In the genomic region with DNA sequence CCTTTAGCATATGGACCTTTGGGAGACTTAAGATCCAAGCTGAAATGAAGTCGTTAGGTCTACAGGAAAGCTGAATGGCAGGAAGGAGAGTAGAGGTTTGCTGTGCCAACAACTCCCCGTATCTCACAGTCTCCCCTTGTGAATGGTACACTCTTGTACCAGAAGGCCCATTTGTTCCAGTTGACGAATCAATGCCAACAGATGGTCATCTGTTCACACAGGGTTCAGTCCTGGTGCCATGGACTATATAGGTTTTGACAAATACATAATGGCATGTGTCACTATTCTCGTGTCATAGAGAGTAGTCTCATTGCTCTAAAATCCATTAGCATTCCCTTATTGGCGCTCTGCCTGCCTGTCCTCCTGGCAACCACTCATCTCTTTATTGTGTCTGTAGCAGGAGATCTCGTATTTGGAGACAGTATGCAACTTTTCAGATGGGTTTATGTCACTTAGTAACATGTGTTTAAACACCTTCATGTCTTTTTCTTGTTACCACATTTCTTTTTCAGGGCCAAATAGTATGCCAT, we compare ENCODE assay signal across 17 mouse cellular contexts. TPM values are rescaled to one million over a fixed set of nuclear protein-coding genes. Genes with fewer than 3 reads are reported as not detected.
"Had no signal": no experiment of that assay in that cellular context is flagged by ENCODE, and none has a peak within 500 bp of the region (broad histone marks: within the 10 kb centered on the region; RNA-seq: fewer than 3 reads in every experiment).

No protein-coding gene starts in this region.

- H3K36me3 ChIP-seq: limb, embryonic 10.5 days; liver, embryonic 15.5 days had no signal

- H3K4me2 ChIP-seq: liver, embryonic 11.5 days; liver, embryonic 15.5 days had no signal

- H3K27ac ChIP-seq: kidney, postnatal 0 days; limb, embryonic 10.5 days; liver, embryonic 15.5 days had no signal

- H3K4me1 ChIP-seq: limb, embryonic 10.5 days; liver, embryonic 15.5 days had no signal

- H3K4me3 ChIP-seq: limb, embryonic 10.5 days; liver, embryonic 15.5 days had no signal

- ATAC-seq: lung, postnatal 0 days had no signal

- H3K27me3 ChIP-seq: liver, embryonic 15.5 days had no signal

- H3K9me3 ChIP-seq: limb, embryonic 10.5 days; liver, embryonic 15.5 days had no signal

- DNase-seq: kidney, adult 9 months; kidney, postnatal 36 days; lung, adult 2 months; lung, postnatal 36 days; midbrain, embryonic 14.5 days; right cerebral cortex, postnatal 14 days; thymus, adult 18-20 months; thymus, postnatal 14 days had no signal

- H3K9ac ChIP-seq: liver, embryonic 15.5 days had no signal

RNA-seq across cellular contexts. Expression of a gene that starts 43.3 kb away (rescaled TPM):
- total RNA-seq: megakaryocyte progenitor cell, adult 5-6 weeks; monocyte, adult 5-6 weeks had no signal
- polyA plus RNA-seq: kidney, postnatal 0 days; limb, embryonic 10.5 days; liver, embryonic 11.5 days; liver, embryonic 15.5 days; small intestine, adult 2 months; stomach, embryonic 16.5 days had no signal
